Mouse (Mus musculus) cerebral cortex, adult 2 months (tissue): ENCODE measurements around the gene Nup155.

ENCODE experiments used
- WGBS: fragments of 180-500 bp; shearing (Covaris S2); methylation state at CpG from one replicate; pipeline ENCODE4 v1.1.7; 2018; 5-methylcytosine and 5-hydroxymethylcytosine counted together

The Nup155 gene

GRCm38 (mm10) chr15:8108966-8109743 lies at the start of gene Nup155:
Gene Nup155, plus strand, starts transcription at chr15:8109273.
- WGBS = under 1% methylated on average over 54 of the region's 54 CpGs

GRCm38 (mm10) chr15:8065221-8065620 lies 43.9 kb upstream of the Nup155 start:
- 60% methylated on average over 6 of the region's 6 CpGs for WGBS

GRCm38 (mm10) chr15:8073159-8073558 lies 35.9 kb upstream of the Nup155 start:
- WGBS = 97% methylated on average over 3 of the region's 3 CpGs

GRCm38 (mm10) chr15:8082139-8082538 lies 26.9 kb upstream of the Nup155 start:
- WGBS = 95% methylated on average over 8 of the region's 8 CpGs

GRCm38 (mm10) chr15:8087293-8087692 lies 21.8 kb upstream of the Nup155 start:
- WGBS = 96% methylated on average over 4 of the region's 4 CpGs

- 91% methylated on average over 3 of the region's 3 CpGs for WGBS
These were observed 20.4 kb upstream of the Nup155 start for GRCm38 (mm10) chr15:8088715-8089114.

- 97% methylated on average over 2 of the region's 2 CpGs for WGBS
These were observed 18.4 kb upstream of the Nup155 start for GRCm38 (mm10) chr15:8090685-8091084.

GRCm38 (mm10) chr15:8092668-8093067 lies 16.4 kb upstream of the Nup155 start:
- whole genome bisulfite sequencing = 60% methylated on average over 1 of the region's 1 CpGs

GRCm38 (mm10) chr15:8097853-8098252 lies 11.2 kb upstream of the Nup155 start:
- 21% methylated on average over 7 of the region's 7 CpGs for WGBS

- WGBS = 2% methylated on average over 56 of the region's 56 CpGs
These were observed 10.0 kb upstream of the Nup155 start, which contains the start of gene Wdr70 for GRCm38 (mm10) chr15:8098774-8099749. Gene Wdr70, minus strand, starts transcription at chr15:8099209.

- 88% methylated on average over 15 of the region's 15 CpGs for WGBS
These were observed 7.0 kb upstream of the Nup155 start for GRCm38 (mm10) chr15:8101975-8102542.

GRCm38 (mm10) chr15:8108360-8108965 lies 610 bp upstream of the Nup155 start:
- WGBS = 57% methylated on average over 19 of the region's 19 CpGs

GRCm38 (mm10) chr15:8109782-8110181 lies 709 bp downstream of the Nup155 start:
- WGBS = 1% methylated on average over 8 of the region's 8 CpGs

GRCm38 (mm10) chr15:8129281-8129680 lies 20.2 kb downstream of the Nup155 start:
- WGBS = 51% methylated on average over 1 of the region's 1 CpGs

GRCm38 (mm10) chr15:8131268-8131667 lies 22.2 kb downstream of the Nup155 start:
- WGBS = 95% methylated on average over 3 of the region's 3 CpGs

- WGBS = 91% methylated on average over 5 of the region's 5 CpGs
These were observed 26.5 kb downstream of the Nup155 start for GRCm38 (mm10) chr15:8135606-8136005.

GRCm38 (mm10) chr15:8161841-8162240 lies 52.8 kb downstream of the Nup155 start:
- WGBS = 68% methylated on average over 1 of the region's 1 CpGs

- 1% methylated on average over 47 of the region's 47 CpGs for WGBS
These were observed 59.7 kb downstream of the Nup155 start, which contains the start of gene Cplane1 for GRCm38 (mm10) chr15:8168591-8169265. Gene Cplane1, plus strand, starts transcription at chr15:8169106.

GRCm38 (mm10) chr15:8169266-8169746 lies 60.2 kb downstream of the Nup155 start:
- under 1% methylated on average over 25 of the region's 25 CpGs for WGBS

- WGBS = 80% methylated on average over 3 of the region's 3 CpGs
These were observed 80.5 kb downstream of the Nup155 start for GRCm38 (mm10) chr15:8189563-8189962.

GRCm38 (mm10) chr15:8190435-8190834 lies 81.4 kb downstream of the Nup155 start:
- 91% methylated on average over 3 of the region's 3 CpGs for WGBS
